Mouse (Mus musculus) adrenal gland, adult 18-20 months (tissue): ENCODE results near the gene Kcnip3. TPM values are rescaled to one million over a fixed set of nuclear protein-coding genes. Genes with fewer than 3 reads are reported as not detected.

ENCODE experiments used
- DNase-seq, 2 experiments: peaks; one replicate each; pipeline ENCODE4 v3.0.0; 2021 to 2022; ENCODE audit warnings: low spot score in 2 of 2
- long read RNA-seq, 2 experiments: library from polyadenylated mRNA; stranded (forward); transcript quantifications; one replicate each; pipeline ENCODE4 v2.0.0; 2021
- total RNA-seq, 2 experiments: library from RNA; stranded (reverse); gene quantifications; 1 replicate in 1 of 2; 2 replicates in 1 of 2; pipeline ENCODE4 v1.2.3; 2021

The Kcnip3 gene
- total RNA-seq: 1 to 10 TPM; 5.3 to 6.0 TPM
- long read RNA-seq, experiment 1, transcript Kcnip3-203 (9 exons, 2,732 nt): major isoform, 5 of 10 reads
- long read RNA-seq, experiment 1, partial matches to known transcripts: 0 of 10 reads
- long read RNA-seq, experiment 1, other reads (novel, unspliced or antisense): 1 of 10 reads
- long read RNA-seq, experiment 2, transcript Kcnip3-203 (9 exons, 2,732 nt): major isoform, 7 of 16 reads
- long read RNA-seq, experiment 2, transcript Kcnip3-202 (8 exons, 1,296 nt): major isoform, 7 of 16 reads
- long read RNA-seq, experiment 2, partial matches to known transcripts: 1 of 16 reads
- long read RNA-seq, experiment 2, other reads (novel, unspliced or antisense): 1 of 16 reads

GRCm38 (mm10) chr2:127522006-127522441 lies at the start of gene Kcnip3:
TSS of gene Kcnip3 (minus strand) at chr2:127522094.
- DNase-seq: no peak

GRCm38 (mm10) chr2:127559070-127559966 lies 37.4 kb upstream of the Kcnip3 start:
- peak; percentile 67 to 68 for DNase-seq

GRCm38 (mm10) chr2:127551078-127551477 lies 29.2 kb upstream of the Kcnip3 start:
- DNase-seq: no peak

- no peak for DNase-seq
Measured at GRCm38 (mm10) chr2:127550446-127550845, 28.6 kb upstream of the Kcnip3 start.

GRCm38 (mm10) chr2:127549711-127550110 lies 27.8 kb upstream of the Kcnip3 start:
- no peak for DNase-seq

GRCm38 (mm10) chr2:127548342-127549074 lies 26.6 kb upstream of the Kcnip3 start:
- no peak for DNase-seq

GRCm38 (mm10) chr2:127541697-127542096 lies 19.8 kb upstream of the Kcnip3 start:
- no peak for DNase-seq

- no peak for DNase-seq
Measured at GRCm38 (mm10) chr2:127541185-127541584, 19.3 kb upstream of the Kcnip3 start, which contains the start of gene Prom2. TSS of gene Prom2 (minus strand) at chr2:127541467.

GRCm38 (mm10) chr2:127539494-127539893 lies 17.6 kb upstream of the Kcnip3 start:
- DNase-seq: no peak

GRCm38 (mm10) chr2:127537548-127537947 lies 15.7 kb upstream of the Kcnip3 start:
- DNase-seq: peak in 1 of 2 experiments; percentile 22

- no peak for DNase-seq
Measured at GRCm38 (mm10) chr2:127535363-127535762, 13.5 kb upstream of the Kcnip3 start.

- no peak for DNase-seq
Measured at GRCm38 (mm10) chr2:127532379-127532778, 10.5 kb upstream of the Kcnip3 start.

GRCm38 (mm10) chr2:127531592-127531991 lies 9.7 kb upstream of the Kcnip3 start:
- no peak for DNase-seq

GRCm38 (mm10) chr2:127530418-127530817 lies 8.5 kb upstream of the Kcnip3 start:
- DNase-seq: no peak

- no peak for DNase-seq
Measured at GRCm38 (mm10) chr2:127525004-127525775, 3.3 kb upstream of the Kcnip3 start.

- DNase-seq: no peak
Measured at GRCm38 (mm10) chr2:127523950-127524729, 2.2 kb upstream of the Kcnip3 start.

- DNase-seq: no peak
Measured at GRCm38 (mm10) chr2:127521172-127522005, 505 bp downstream of the Kcnip3 start.

GRCm38 (mm10) chr2:127520123-127520522 lies 1.8 kb downstream of the Kcnip3 start:
- no peak for DNase-seq

- no peak for DNase-seq
Measured at GRCm38 (mm10) chr2:127519308-127519707, 2.6 kb downstream of the Kcnip3 start.
